Mouse (Mus musculus): ENCODE data around the gene Esp15.
A peak's percentile ranks its signal among the peaks of the same experiment; 100 is the strongest.
"Not testable (repeated sequence)": the region's sequence is repeated elsewhere in the genome, so short reads cannot be mapped to it uniquely, and the experiment has no call there.

The Esp15 gene

DNA sequence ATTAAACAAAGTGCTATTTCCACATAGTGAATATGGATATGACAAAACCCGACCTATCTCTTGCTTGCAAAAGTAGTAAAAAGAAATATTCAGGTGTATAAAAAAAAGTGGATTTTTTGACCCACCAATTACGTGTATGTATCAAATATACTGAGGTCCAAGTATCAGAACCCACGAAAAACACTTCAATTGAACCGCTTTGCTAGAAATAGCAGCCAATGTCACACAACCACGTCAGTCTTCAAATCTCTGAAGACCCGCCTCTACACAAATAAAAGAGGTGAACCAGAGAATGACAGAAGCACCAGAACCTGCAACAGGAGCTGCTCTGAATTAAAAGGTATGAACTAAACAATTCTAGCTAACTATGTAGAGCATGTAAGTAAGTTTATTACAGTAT is at the start of gene Esp15:
TSS of gene Esp15 (plus strand) at position 301 of the 400 bp plus-strand sequence.
- not testable (repeated sequence) for DNase-seq (ENCODE audit: low spot score)

DNA sequence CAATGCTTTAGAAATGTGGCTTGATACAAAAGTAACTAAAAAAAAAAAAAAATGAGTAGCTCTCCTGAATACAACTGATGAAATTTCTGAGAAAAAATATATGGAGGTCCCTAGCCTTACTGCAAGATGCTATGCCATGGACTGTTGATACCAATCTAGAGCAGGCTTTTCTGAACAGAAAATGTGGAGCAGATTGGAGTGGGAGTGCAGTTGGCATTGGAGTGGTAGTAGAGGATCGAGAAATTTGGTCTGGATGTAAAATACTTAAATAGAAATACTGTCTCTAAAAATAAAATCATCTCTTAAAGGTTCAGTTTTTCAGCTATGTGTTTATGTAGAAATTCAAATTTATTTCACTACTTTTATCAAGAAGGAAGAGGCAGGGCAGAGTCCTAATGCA is 49.2 kb upstream of the Esp15 start:
- peak; percentile 21 for DNase-seq (ENCODE audit: low spot score)

All from left cerebral cortex, adult 11 months (tissue).